Mouse (Mus musculus): ENCODE results near the gene Lad1. TPM values are rescaled to one million over a fixed set of nuclear protein-coding genes. Genes with fewer than 3 reads are reported as not detected.

Lad1 gene
- polyA plus RNA-seq, 1 experiment = 0.48 TPM

- no peak overlapping the region for H3K4me3 ChIP-seq (ENCODE audit: insufficient read depth, poor library complexity, severe bottlenecking)
- H3K36me3 ChIP-seq (ENCODE audit: control insufficient read depth, insufficient read depth) = no peaks in the 10 kb centered on the region
- H3K79me2 ChIP-seq (ENCODE audit: control insufficient read depth, insufficient read depth) = no peaks in the 10 kb centered on the region
- no peaks in the 10 kb centered on the region for H3K79me3 ChIP-seq (ENCODE audit: low read depth)
- H3ac ChIP-seq (ENCODE audit: control insufficient read depth, insufficient read length, low read depth) = no peak overlapping the region
- H3K27me3 ChIP-seq (ENCODE audit: control insufficient read depth, insufficient read depth, insufficient read length) = no peaks in the 10 kb centered on the region
- TF ChIP-seq USF1 (IDR thresholded peaks at IDR 0.05; ENCODE audit: low read depth) = no peak
- TF ChIP-seq FOSL1 (IDR thresholded peaks at IDR 0.05; ENCODE audit: insufficient read depth, low read length, poor library complexity, severe bottlenecking) = no peak
- no peak for TF ChIP-seq MYOG (IDR thresholded peaks at IDR 0.05; ENCODE audit: control insufficient read depth, extremely low read depth, insufficient read length)
- no peak for TF ChIP-seq CEBPB (IDR thresholded peaks at IDR 0.05; ENCODE audit: low read depth)
- no peak for TF ChIP-seq MYOD1 (IDR thresholded peaks at IDR 0.05; ENCODE audit: control insufficient read depth, insufficient read length, low read depth)
- no peak for TF ChIP-seq MAX (IDR thresholded peaks at IDR 0.05)
- no peak for TF ChIP-seq CTCF (IDR thresholded peaks at IDR 0.05; ENCODE audit: control insufficient read depth, insufficient read depth, insufficient read length)
These were observed 8.2 kb upstream of the Lad1 start for GRCm38 (mm10) chr1:135810180-135810579.

- no peak overlapping the region for H3ac ChIP-seq (ENCODE audit: control insufficient read depth, insufficient read length, low read depth)
- H3K79me3 ChIP-seq (ENCODE audit: low read depth) = no peaks in the 10 kb centered on the region
- no peak overlapping the region for H3K4me3 ChIP-seq (ENCODE audit: insufficient read depth, poor library complexity, severe bottlenecking)
- H3K27me3 ChIP-seq (ENCODE audit: control insufficient read depth, insufficient read depth, insufficient read length) = no peaks in the 10 kb centered on the region
- TF ChIP-seq MAX (IDR thresholded peaks at IDR 0.05) = no peak
- TF ChIP-seq CTCF (IDR thresholded peaks at IDR 0.05; ENCODE audit: control insufficient read depth, insufficient read depth, insufficient read length) = peak; percentile 55
- TF ChIP-seq USF1 (IDR thresholded peaks at IDR 0.05; ENCODE audit: low read depth) = no peak
- H3K79me2 ChIP-seq (ENCODE audit: control insufficient read depth, insufficient read depth) = no peaks in the 10 kb centered on the region
- no peaks in the 10 kb centered on the region for H3K36me3 ChIP-seq (ENCODE audit: control insufficient read depth, insufficient read depth)
These were observed 7.3 kb upstream of the Lad1 start for GRCm38 (mm10) chr1:135811016-135811646.

GRCm38 (mm10) chr1:135812205-135812604 is 6.2 kb upstream of the Lad1 start:
- no peak for TF ChIP-seq FOSL1 (IDR thresholded peaks at IDR 0.05; ENCODE audit: insufficient read depth, low read length, poor library complexity, severe bottlenecking)
- no peak for TF ChIP-seq CEBPB (IDR thresholded peaks at IDR 0.05; ENCODE audit: low read depth)
- TF ChIP-seq MYOG (IDR thresholded peaks at IDR 0.05; ENCODE audit: control insufficient read depth, extremely low read depth, insufficient read length) = no peak
- TF ChIP-seq CTCF (IDR thresholded peaks at IDR 0.05; ENCODE audit: control insufficient read depth, insufficient read depth, insufficient read length) = no peak
- TF ChIP-seq USF1 (IDR thresholded peaks at IDR 0.05; ENCODE audit: low read depth) = no peak
- no peak for TF ChIP-seq MAX (IDR thresholded peaks at IDR 0.05)
- no peak for TF ChIP-seq MYOD1 (IDR thresholded peaks at IDR 0.05; ENCODE audit: control insufficient read depth, insufficient read length, low read depth)
- Histone ChIP-seq H3ac (ENCODE audit: control insufficient read depth, insufficient read length, low read depth) (no peak overlapping the region), H3K4me3 (ENCODE audit: insufficient read depth, poor library complexity, severe bottlenecking) (no peak overlapping the region), H3K27me3 (ENCODE audit: control insufficient read depth, insufficient read depth, insufficient read length) (no peaks in the 10 kb centered on the region), H3K79me2 (ENCODE audit: control insufficient read depth, insufficient read depth) (no peaks in the 10 kb centered on the region), H3K36me3 (ENCODE audit: control insufficient read depth, insufficient read depth) (no peaks in the 10 kb centered on the region), H3K79me3 (ENCODE audit: low read depth) (no peaks in the 10 kb centered on the region)

GRCm38 (mm10) chr1:135812618-135813017 is 5.8 kb upstream of the Lad1 start:
- no peak overlapping the region for H3K4me3 ChIP-seq (ENCODE audit: insufficient read depth, poor library complexity, severe bottlenecking)
- TF ChIP-seq MYOG (IDR thresholded peaks at IDR 0.05; ENCODE audit: control insufficient read depth, extremely low read depth, insufficient read length) (no peak), MAX (IDR thresholded peaks at IDR 0.05) (no peak), CEBPB (IDR thresholded peaks at IDR 0.05; ENCODE audit: low read depth) (no peak), USF1 (IDR thresholded peaks at IDR 0.05; ENCODE audit: low read depth) (no peak), CTCF (IDR thresholded peaks at IDR 0.05; ENCODE audit: control insufficient read depth, insufficient read depth, insufficient read length) (no peak)

GRCm38 (mm10) chr1:135813071-135813470 is 5.3 kb upstream of the Lad1 start:
- H3ac ChIP-seq (ENCODE audit: control insufficient read depth, insufficient read length, low read depth) = no peak overlapping the region
- no peaks in the 10 kb centered on the region for H3K27me3 ChIP-seq (ENCODE audit: control insufficient read depth, insufficient read depth, insufficient read length)
- H3K4me3 ChIP-seq (ENCODE audit: insufficient read depth, poor library complexity, severe bottlenecking) = no peak overlapping the region
- no peaks in the 10 kb centered on the region for H3K79me3 ChIP-seq (ENCODE audit: low read depth)
- no peaks in the 10 kb centered on the region for H3K79me2 ChIP-seq (ENCODE audit: control insufficient read depth, insufficient read depth)
- no peaks in the 10 kb centered on the region for H3K36me3 ChIP-seq (ENCODE audit: control insufficient read depth, insufficient read depth)
- TF ChIP-seq USF1 (IDR thresholded peaks at IDR 0.05; ENCODE audit: low read depth) = no peak
- TF ChIP-seq CTCF (IDR thresholded peaks at IDR 0.05; ENCODE audit: control insufficient read depth, insufficient read depth, insufficient read length) = no peak
- TF ChIP-seq FOSL1 (IDR thresholded peaks at IDR 0.05; ENCODE audit: insufficient read depth, low read length, poor library complexity, severe bottlenecking) = no peak
- no peak for TF ChIP-seq MAX (IDR thresholded peaks at IDR 0.05)
- TF ChIP-seq MYOG (IDR thresholded peaks at IDR 0.05; ENCODE audit: control insufficient read depth, extremely low read depth, insufficient read length) = no peak
- no peak for TF ChIP-seq MYOD1 (IDR thresholded peaks at IDR 0.05; ENCODE audit: control insufficient read depth, insufficient read length, low read depth)

More at GRCm38 (mm10) chr1:135812618-135813017, 5.8 kb upstream of the Lad1 start:
- Histone ChIP-seq H3K27me3 (ENCODE audit: control insufficient read depth, insufficient read depth, insufficient read length) (no peaks in the 10 kb centered on the region), H3K79me3 (ENCODE audit: low read depth) (no peaks in the 10 kb centered on the region), H3K79me2 (ENCODE audit: control insufficient read depth, insufficient read depth) (no peaks in the 10 kb centered on the region), H3ac (ENCODE audit: control insufficient read depth, insufficient read length, low read depth) (no peak overlapping the region), H3K36me3 (ENCODE audit: control insufficient read depth, insufficient read depth) (no peaks in the 10 kb centered on the region)
